Mouse (Mus musculus) hematopoietic stem cell, adult 5-6 weeks (primary cell): ENCODE measurements around the gene Capns1. TPM values are rescaled to one million over a fixed set of nuclear protein-coding genes. Genes with fewer than 3 reads are reported as not detected.
"Not testable (repeated sequence)": the region's sequence is repeated elsewhere in the genome, so short reads cannot be mapped to it uniquely, and the experiment has no call there.

Experiments
- ATAC-seq, 2 experiments: fragments of 125-278 bp in 1 of 2; replicated peaks in 1 of 2; 2 replicates each; pipeline ENCODE4 v1.8.0; 2016 to 2017; ENCODE audit warnings: inconsistent platforms in 2 of 2, mild to moderate bottlenecking in 2 of 2, moderate number of reproducible peaks in 2 of 2, low read depth in 1 of 2, moderate TSS enrichment in 1 of 2; ENCODE audit not compliant: low FRiP score in 2 of 2, poor library complexity in 2 of 2, severe bottlenecking in 2 of 2, insufficient read depth in 1 of 2, low TSS enrichment in 1 of 2
- total RNA-seq: library from RNA; stranded (forward); fragments of 172-1452, 232-1000 nt; gene quantifications from 2 replicates; pipeline ENCODE4 v1.2.3, GENCODE M21; 2017

Gene Capns1
- total RNA-seq, 1 experiment from 2014 or later: 215 TPM

DNA sequence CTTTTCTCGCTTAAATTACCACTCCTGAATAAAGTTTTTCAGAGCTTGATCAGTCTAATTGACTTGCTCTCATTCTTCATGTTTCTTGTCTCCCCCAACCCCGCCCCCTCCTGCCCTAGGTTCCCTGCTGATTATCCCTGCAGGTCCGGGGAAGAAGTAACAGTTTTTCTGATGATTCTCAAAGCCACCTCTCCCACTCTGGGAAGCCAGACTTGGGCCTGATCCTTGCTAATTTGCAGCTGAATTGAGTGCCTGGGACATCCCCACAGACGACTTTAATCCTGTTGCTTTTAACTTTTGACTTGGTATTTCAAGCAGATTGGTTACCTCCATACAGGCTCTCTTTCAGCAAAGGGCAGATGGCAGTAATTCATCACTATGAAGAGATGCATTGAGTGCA, 12.4 kb upstream of the Capns1 start:
- ATAC-seq: no peak

DNA sequence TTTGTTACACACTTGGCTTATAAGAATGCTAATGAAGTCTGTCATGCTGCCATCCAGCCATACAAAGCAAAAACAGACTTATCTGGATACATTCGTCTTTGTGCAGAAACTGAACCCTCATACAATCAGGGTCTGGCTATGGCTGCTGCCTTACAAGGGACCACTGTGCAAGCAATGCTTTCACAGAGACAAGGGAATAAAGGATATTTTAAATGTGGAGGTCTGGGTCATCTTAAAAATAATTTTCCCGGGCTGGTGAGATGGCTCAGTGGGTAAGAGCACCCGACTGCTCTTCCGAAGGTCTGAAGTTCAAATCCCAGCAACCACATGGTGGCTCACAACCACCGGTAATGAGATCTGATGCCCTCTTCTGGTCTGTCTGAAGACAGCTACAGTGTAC, 7.8 kb upstream of the Capns1 start:
- not testable (repeated sequence) for ATAC-seq

DNA sequence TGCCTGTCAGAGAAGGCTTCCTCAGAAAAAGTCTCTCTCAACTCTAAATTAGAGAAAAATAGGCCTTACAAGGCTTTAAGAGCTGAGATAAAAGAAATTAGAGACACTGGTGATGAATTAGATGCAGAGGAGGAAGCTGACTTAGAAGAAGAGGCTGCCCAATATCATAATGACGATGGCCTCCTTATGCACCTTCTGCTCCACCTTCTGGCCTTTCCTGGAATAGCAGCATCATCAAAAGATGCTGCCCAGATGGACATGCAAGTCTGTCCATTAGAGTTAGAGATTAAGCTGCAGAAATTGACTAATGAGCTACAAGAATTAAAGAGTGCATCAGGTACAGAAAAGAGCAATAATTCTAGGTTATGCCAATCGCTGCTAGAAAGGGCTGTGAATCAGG, 6.8 kb upstream of the Capns1 start:
- ATAC-seq: peak; percentile 78 to 86; a peak in 3 of 4 replicates

DNA sequence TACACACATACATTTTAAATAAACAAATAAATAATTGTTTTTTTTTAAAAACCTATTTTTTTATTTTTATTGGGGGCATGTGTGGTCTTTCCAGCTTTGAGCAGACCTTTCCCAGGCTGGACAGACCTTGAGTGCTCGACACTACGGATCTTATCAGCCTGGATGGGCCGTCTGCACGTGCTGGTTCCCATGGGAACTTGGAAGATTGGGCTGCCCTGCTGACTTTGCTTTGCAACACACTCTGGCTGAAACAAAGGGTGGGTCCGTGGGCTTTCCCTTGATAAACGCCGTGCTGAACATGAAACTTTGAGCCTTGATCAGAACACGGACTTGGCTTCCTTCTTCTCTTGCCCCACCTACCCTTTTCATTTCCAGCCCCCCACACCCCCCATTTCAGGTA, 5.8 kb upstream of the Capns1 start:
- ATAC-seq: no peak

DNA sequence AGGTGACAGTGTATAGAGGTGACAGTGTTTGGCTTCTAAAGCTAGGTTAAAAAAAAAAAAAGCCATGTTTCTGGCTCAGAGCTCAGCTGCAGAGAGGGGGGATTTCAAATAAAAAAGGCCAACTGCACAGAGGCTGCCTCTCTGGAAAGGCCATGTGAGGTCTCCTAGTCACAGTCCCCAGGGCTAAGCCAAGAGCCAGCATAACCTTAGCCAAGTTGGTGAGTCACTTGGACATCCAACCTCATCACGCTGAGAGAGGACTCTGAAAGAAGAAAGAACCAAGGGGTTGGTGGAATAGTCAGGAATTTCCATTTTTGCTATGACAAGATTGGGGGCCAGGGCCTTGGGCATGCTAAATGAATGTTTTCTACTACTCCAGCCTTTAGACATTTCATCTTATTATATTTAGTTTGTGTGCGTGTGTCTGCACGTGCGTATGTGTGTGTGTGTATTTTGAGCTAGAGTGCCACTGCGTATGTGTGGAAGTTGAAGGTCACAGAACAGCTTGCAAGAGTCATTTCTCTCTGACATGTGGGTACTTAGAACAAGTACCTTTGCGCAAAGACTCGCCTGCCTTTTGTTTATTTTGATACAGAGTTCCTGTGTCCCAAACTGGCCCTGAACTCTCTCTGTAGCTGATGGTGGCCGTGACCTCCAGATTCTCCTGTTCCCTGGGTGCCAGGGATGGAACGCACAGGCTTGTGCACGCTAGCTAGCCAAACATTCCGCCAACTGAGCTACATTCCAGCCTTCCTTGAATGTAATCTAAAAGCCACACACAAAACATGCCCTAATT, 4.5 kb upstream of the Capns1 start:
- ATAC-seq: no peak

DNA sequence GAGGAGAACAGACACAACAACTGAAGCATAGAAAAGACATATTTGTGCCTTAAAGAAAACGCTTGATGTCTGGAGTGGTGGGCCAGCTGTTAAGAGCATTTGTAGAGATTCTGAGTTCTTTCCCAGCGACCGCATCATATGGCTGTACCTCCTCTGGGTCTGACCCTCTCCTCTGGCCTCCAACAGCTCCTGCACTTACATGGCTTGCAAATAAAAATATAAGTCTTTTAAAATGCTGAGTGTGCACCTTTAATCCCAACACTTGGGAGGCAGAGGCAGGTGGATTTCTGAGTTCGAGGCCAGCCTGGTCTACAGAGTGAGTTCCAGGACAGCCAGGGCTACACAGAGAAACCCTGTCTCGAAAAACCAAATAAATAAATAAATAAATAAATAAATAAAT, 2.0 kb upstream of the Capns1 start:
- ATAC-seq: not testable (repeated sequence)

DNA sequence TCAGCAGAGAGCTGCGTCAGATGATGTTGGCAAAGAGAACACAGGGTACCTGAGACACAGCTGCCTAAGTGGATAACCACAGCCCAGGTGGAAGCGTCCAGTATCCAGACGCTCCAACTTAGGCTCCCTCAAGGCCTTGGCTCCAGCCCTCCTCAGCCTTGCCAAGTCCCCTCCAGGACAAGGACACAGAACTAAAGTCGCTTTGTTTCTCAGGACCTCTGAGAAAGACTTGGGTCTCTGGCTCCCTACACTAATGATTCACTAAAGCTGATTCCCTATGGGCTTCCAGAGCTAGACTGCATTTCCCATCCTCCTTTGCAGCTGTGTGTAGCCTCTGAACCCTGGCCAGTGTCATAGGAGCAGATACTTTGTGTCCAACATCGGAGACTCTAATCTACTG, 1.6 kb upstream of the Capns1 start:
- no peak for ATAC-seq

DNA sequence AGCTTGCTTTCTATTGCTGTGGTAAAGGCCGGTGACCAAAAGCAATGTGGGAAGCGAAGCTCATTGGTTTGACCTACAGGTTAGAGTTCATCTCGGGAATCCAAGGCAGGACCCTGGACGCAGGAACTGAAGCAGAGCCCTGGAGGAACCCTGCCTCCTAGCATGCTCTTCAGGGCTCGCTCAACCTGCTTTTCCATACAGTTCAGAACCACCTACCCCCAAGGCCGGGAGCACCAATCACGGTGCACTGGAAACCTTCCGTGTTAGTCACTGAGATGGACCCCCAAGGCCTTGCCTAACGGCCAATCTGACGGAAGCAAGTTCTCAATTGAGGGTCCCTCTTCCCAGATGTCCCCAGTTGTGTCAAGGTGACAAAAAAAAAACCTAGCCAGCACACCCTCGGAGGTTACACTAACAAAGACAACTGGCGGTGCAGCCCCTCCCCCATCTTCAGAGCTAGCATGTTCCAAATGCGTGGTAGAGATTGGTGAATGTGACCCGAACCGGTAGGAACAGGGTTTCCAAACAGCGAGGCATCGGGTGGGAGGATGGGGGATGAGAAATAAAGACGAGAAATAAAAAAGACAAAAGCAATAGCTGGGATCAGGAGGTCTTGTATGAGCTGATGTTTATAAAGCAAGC, 1.0 kb upstream of the Capns1 start:
- ATAC-seq: no peak

DNA sequence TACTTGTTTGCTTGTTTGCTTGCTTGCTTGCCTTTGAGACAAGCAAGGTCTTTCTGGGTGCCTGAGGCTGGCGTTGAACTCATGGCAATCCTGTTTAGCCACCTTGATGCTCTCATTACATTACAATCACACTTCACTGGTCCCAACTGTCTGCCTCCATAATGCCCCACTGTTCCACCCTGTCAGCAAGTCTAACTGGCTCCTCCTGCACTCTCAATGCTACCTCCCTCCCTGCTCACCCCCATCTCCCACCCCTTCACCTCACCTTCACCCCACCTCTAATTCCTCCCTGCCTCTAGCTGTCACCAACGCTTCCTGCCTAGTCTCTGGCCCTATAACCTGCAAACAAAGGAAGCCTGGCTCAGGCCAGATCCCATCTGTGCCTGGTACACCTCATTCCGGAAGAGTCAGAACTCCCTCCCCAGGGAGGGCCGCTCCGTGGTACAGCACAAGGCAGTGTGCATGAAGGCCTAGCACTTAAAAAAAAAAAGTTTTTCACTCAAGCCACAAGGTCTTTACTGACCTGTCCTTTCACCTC, 950 bp downstream of the Capns1 start:
- ATAC-seq: no peak

DNA sequence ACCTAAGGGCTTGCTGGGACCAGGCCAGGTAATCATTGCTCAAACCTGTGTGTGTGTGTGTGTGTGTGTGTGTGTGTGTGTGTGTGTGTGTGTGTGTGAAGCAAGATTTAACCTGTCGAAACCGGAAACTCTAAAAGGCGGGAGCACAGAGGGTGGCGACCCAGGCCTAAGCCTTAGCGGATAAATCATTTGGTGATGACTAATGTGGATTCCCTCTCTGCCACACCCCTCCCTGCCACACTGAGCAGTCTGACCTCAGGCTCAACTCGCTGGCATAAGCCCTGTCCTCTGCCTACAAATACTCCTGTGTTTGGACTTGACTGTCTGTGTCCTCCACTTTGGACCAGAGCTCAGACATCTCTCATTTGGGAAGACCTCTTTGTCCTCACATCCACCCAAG, 2.4 kb downstream of the Capns1 start:
- no peak for ATAC-seq

DNA sequence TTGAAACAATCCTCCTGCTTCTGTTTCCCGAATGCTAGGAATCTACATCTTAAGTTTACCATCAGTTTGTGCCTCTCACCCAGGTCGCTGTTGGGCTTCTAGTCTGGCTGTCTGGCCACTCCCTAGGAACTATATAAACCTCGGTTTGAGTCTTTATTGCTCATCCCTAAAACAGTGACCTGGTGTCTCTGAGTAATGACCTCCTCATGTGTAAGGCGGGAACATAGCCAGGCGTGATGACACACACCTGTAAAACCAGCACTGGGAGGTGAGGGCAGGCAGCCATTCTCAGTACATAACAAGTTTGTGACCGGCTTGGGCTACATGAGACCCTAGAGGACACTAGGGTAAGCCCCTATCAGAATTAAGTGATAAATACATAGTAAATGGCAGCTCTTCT, 3.1 kb downstream of the Capns1 start:
- no peak for ATAC-seq

DNA sequence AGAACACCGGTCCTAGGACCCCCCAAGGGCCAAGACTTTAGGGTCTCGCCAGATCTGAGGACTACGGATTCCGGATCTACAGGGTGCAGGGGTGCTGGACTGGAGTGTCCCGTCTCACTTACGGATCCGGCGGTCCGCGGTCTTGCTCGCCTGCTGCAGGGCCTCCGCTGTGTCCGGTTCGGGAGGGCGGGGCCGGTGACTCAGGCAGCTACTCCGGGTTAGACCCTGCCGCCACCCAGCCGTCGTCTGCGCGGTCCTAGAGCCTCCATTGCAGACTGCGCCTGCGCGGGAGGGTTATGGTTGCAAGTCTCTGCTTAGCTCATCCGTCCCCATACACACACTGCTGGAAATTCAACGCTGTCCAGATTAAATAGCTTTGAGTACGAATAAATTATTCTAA, 3.7 kb downstream of the Capns1 start:
- peak; percentile 85 to 87 for ATAC-seq

DNA sequence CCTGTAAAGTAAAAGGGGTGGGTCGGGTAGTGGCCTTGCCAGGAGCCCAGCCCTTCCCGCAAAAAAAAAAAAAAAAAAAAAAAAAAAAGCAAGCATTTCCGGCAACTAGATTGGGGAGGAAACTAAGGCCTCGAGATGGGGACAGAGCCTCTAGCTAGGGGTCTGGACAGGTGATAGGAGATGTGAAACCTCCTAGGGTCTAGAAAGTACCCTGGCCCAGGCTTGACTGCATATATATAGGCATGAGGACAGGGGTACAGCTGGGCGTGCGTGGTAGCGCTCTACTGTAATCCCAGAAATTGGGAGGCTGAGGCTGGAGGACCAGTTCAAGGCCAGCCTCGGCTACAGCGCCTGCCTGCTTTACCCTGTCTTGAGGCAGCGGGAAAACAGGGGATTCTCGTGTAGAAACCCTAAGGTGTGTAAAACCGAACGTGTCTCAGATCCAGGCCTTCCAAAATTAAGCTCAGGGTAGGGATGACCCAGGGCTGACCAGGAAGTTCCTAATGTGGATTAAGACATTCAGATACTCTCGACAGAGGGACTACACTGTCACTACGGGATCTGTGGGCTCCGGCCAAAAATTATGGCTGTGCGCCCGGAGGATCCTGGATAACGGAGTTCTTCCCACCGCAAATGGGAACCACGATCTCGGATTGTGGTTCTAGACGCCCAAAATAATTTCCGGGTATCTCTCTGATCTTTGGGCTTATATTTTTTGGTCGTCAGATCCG, 4.3 kb downstream of the Capns1 start:
- ATAC-seq: peak; percentile 8 to 17; a peak in 1 of 4 replicates

DNA sequence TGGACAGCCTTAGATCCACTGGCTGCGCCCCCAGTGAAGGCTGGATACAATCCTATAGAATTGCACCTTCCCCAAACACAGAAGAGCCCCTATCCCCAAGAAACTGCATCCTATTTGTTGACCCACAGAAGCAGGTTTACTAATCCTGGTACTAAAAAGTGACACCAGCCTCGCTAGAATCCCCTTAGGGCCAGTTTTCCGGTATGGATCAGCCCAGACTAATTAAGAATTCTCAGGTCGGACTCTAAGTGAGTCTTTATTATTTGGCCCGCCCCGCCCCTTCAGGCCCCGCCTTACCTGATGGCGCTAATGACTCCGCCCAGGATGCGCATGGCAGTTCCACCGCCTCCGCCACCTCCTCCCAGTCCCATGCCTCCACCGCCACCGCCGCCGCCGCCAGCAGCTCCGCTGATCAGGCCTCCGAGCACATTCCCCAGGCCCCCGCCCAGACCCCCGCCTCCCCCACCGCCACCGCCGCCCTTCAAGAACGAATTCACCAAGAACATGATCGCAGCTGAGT, 5.0 kb downstream of the Capns1 start:
- peak; percentile 44 to 73; a peak in 3 of 4 replicates for ATAC-seq

DNA sequence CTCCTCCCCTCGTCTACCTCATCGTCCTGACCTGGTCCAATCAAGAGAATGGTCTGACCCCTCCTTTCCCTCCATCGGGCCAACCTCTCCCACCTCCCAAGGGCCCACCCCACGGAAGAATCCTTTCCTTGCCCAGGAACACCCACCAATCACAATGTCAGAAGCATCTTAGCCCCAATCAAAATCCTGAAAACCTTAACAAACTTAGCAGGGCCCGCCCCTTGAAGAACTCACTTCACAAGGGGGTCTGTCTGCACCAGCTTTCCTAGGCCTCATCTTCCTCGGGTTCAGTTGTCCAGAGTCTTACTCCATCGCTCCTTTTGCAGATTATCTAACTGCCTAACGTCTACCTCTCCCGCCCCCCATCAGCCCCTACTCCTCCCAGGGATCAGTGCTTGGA, 5.6 kb downstream of the Capns1 start:
- ATAC-seq: no peak

DNA sequence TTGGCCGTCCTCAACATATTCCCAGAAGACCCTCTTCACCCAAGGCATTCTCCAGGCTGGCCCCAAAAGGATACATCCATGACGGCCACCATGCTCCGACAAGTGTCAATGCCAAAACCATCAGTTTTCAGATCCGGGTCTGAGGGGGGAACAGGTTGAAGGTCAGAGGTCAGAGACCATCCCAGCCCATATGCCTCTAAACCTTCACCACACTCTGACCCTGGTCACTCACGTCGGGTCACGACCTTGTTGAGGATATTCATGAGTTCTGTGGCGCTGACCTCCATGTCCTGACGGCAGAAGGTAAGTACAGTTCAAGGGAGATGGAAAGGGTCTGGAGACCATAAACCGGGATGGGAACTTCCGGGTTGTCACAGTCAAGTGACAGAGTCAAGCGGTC, 6.5 kb downstream of the Capns1 start:
- ATAC-seq: no peak

DNA sequence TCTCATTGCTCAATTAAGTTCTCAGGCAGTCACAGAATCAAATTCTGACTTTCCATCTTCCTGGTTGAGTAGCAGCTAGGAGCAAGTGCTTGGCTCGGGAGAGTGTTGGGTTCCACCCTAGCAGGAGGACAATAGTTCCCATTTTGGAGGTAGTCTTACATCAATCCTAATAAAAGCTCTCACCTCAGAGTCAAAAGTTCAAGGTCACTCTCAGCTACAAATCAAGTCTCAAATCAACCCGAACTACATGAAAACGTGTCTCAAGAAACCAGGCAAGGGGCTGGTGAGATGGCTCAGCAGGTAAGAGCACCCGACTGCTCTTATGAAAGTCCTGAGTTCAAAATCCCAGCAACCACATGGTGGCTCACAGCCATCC, 9.5 kb downstream of the Capns1 start:
- no peak for ATAC-seq
